Mouse (Mus musculus): Measurements from ENCODE around the gene Zfp423.

GRCm38 (mm10) chr8:87645371-87645770 lies 314.0 kb downstream of the Zfp423 start:
- TF ChIP-seq TAL1 (IDR thresholded peaks at IDR 0.05; ENCODE audit: low read length), result no peak
- no peak for TF ChIP-seq GATA1 (IDR thresholded peaks at IDR 0.05; ENCODE audit: low read length)
